9 mouse cellular contexts compared by ENCODE assay signal in genomic region chr11:103093862-103094833, GRCm38 (mm10). TPM values are rescaled to one million over a fixed set of nuclear protein-coding genes. Genes with fewer than 3 reads are reported as not detected.
A peak's percentile ranks its signal among the peaks of the same experiment; 100 is the strongest.
DNase-seq lines count a peak whose midpoint lies in the region; ATAC-seq and TF ChIP-seq lines count a peak whose summit lies in the region.
"Had no signal": no experiment of that assay in that cellular context is flagged by ENCODE, and none has a peak within 500 bp of the region (broad histone marks: within the 10 kb centered on the region; RNA-seq: fewer than 3 reads in every experiment).

No protein-coding gene starts in this region.

- peak overlapping the region; percentile 75 for H3K27ac ChIP-seq in heart, adult 2 months
- H3K27ac ChIP-seq in hindbrain, embryonic 14.5 days = no peak overlapping the region
- H3K27ac ChIP-seq: limb, embryonic 15.5 days had no signal

- DNase-seq in kidney, postnatal 10 days = peak; percentile 26
- no peak for DNase-seq in kidney, adult 18-20 months
- peak; percentile 85 for DNase-seq in MN1 (ENCODE audit: low spot score)
- DNase-seq in heart, adult 2 months = peak; percentile 56 to 70
- DNase-seq in cerebellum, postnatal 14 days = no peak
- DNase-seq in hindbrain, embryonic 14.5 days (ENCODE audit: low spot score) = no peak
- DNase-seq in c-Kit-positive CD71-positive TER-119-positive erythroid progenitor cells, embryonic 14.5 days (ENCODE audit: low spot score) = no peak

- TF ChIP-seq EP300 in heart, adult 2 months (IDR thresholded peaks at IDR 0.05; ENCODE audit: insufficient read depth, low read depth, low read length) = no peak

- TF ChIP-seq CTCF in heart, adult 2 months (IDR thresholded peaks at IDR 0.05) = no peak

- H3K9me3 ChIP-seq in hindbrain, embryonic 14.5 days (ENCODE audit: control insufficient read depth, low read length) = no peaks in the 10 kb centered on the region
- H3K9me3 ChIP-seq: limb, embryonic 15.5 days had no signal

- no peaks in the 10 kb centered on the region for H3K27me3 ChIP-seq in heart, adult 2 months (ENCODE audit: control insufficient read depth, insufficient read depth, low read length)
- H3K27me3 ChIP-seq in hindbrain, embryonic 14.5 days (ENCODE audit: control insufficient read depth, insufficient read depth, low read length) = peaks cover 10% of the 10 kb centered on the region; the same call in 1 of the 2 replicates

- 58% methylated on average over 20 of the region's 20 CpGs for WGBS in heart, adult 2 months
- 75% methylated on average over 20 of the region's 20 CpGs for WGBS in hindbrain, embryonic 14.5 days

- H3K9ac ChIP-seq in heart, adult 2 months (ENCODE audit: low read depth, low read length) = no peak overlapping the region
- H3K9ac ChIP-seq in hindbrain, embryonic 14.5 days = no peak overlapping the region
- H3K9ac ChIP-seq: limb, embryonic 15.5 days had no signal

- intact Hi-C loops in heart, adult 2 months (cut with DNase I) = no loop called here

- no peaks in the 10 kb centered on the region for H3K79me2 ChIP-seq in heart, adult 2 months (replicated peaks; ENCODE audit: control insufficient read depth, insufficient read depth, low read length)

- peaks cover 25% of the 10 kb centered on the region for H3K4me1 ChIP-seq in heart, adult 2 months (ENCODE audit: control insufficient read depth, insufficient read depth, low read length)
- H3K4me1 ChIP-seq in hindbrain, embryonic 14.5 days (replicated peaks; ENCODE audit: control insufficient read depth, insufficient read depth, low read length) = no peaks in the 10 kb centered on the region

- ATAC-seq in neutrophil, adult 5-6 weeks (ENCODE audit: extremely low read depth, insufficient number of reproducible peaks, low FRiP score, poor library complexity, severe bottlenecking) = peak; percentile 64
- ATAC-seq in hindbrain, embryonic 14.5 days (ENCODE audit: low FRiP score) = no peak

- no peak for TF ChIP-seq POLR2A in heart, adult 2 months (IDR thresholded peaks at IDR 0.05; ENCODE audit: insufficient read depth, low read depth, low read length)

- no peak overlapping the region for H3K4me3 ChIP-seq in heart, adult 2 months
- H3K4me3 ChIP-seq in hindbrain, embryonic 14.5 days (replicated peaks; ENCODE audit: low read length) = no peak overlapping the region
- H3K4me3 ChIP-seq: limb, embryonic 15.5 days had no signal

- no peak overlapping the region for H3K4me2 ChIP-seq in hindbrain, embryonic 14.5 days (replicated peaks)
- H3K4me2 ChIP-seq: limb, embryonic 15.5 days had no signal

- H3K36me3 ChIP-seq in heart, adult 2 months (ENCODE audit: control insufficient read depth, insufficient read depth, low read length) = no peaks in the 10 kb centered on the region
- H3K36me3 ChIP-seq in hindbrain, embryonic 14.5 days (replicated peaks; ENCODE audit: control insufficient read depth, insufficient read depth) = no peaks in the 10 kb centered on the region
- H3K36me3 ChIP-seq: limb, embryonic 15.5 days had no signal

RNA-seq across cellular contexts. Expression of gene Plcd3, which starts 7.3 kb away (rescaled TPM):
- 10 to 100 TPM; 13.7 to 14.0 TPM for total RNA-seq in heart, adult 2 months (2021)
- polyA plus RNA-seq in heart, adult 2 months (2012; rRNA removed) = 20.6 and 22.3 TPM in 2 replicates
- total RNA-seq in neutrophil, adult 5-6 weeks (2017) = 0.12 and 0.61 TPM in 2 replicates
- 1.7 and 1.9 TPM in 2 replicates for polyA plus RNA-seq in hindbrain, embryonic 14.5 days (2014; fragmentation: Nextera tagmentation; extraction: Ambion mirVana)

RNA-seq across cellular contexts. Expression of gene Acbd4, which starts 7.3 kb away (rescaled TPM):
- 10 to 100 TPM; 27.8 to 38.1 TPM for total RNA-seq in heart, adult 2 months (2021)
- polyA plus RNA-seq in heart, adult 2 months (2012; rRNA removed) = 27.5 and 27.8 TPM in 2 replicates
- total RNA-seq in neutrophil, adult 5-6 weeks (2017) = 21.1 and 29.3 TPM in 2 replicates
- 8.3 and 10.6 TPM in 2 replicates for polyA plus RNA-seq in hindbrain, embryonic 14.5 days (2014; fragmentation: Nextera tagmentation; extraction: Ambion mirVana)

RNA-seq across cellular contexts. Expression of gene Hexim1, which starts 21.9 kb away (rescaled TPM):
- total RNA-seq in heart, adult 2 months (2021) = 10 to 100 TPM; 18.2 to 19.3 TPM
- polyA plus RNA-seq in heart, adult 2 months (2012; rRNA removed) = 7.8 and 9.0 TPM in 2 replicates
- total RNA-seq in neutrophil, adult 5-6 weeks (2017) = 103 and 105 TPM in 2 replicates
- 5.3 and 5.6 TPM in 2 replicates for polyA plus RNA-seq in hindbrain, embryonic 14.5 days (2014; fragmentation: Nextera tagmentation; extraction: Ambion mirVana)

RNA-seq across cellular contexts. Expression of gene Hexim2, which starts 38.1 kb away (rescaled TPM):
- 1 to 10 TPM; 1.3 to 1.9 TPM for total RNA-seq in heart, adult 2 months (2021)
- polyA plus RNA-seq in heart, adult 2 months (2012; rRNA removed) = 2.6 and 2.9 TPM in 2 replicates
- total RNA-seq in neutrophil, adult 5-6 weeks (2017) = 1.1 and 1.5 TPM in 2 replicates
- 20.9 and 24.2 TPM in 2 replicates for polyA plus RNA-seq in hindbrain, embryonic 14.5 days (2014; fragmentation: Nextera tagmentation; extraction: Ambion mirVana)

Comparison
In these comparisons a context has a peak if more than half of its experiments do, and no peak if none do; other contexts are left out.
1. DNase-seq: peak in kidney, postnatal 10 days (single experiment), MN1 (single experiment) and heart, adult 2 months (2 of 2); none in kidney, adult 18-20 months (single experiment), cerebellum, postnatal 14 days (0 of 2), hindbrain, embryonic 14.5 days (single experiment) and c-Kit-positive CD71-positive TER-119-positive erythroid progenitor cells, embryonic 14.5 days (single experiment).